Mouse (Mus musculus) spleen, adult 2 months (tissue): ENCODE results near the gene Ech1.
A peak's percentile ranks its signal among the peaks of the same experiment; 100 is the strongest.
"Not testable (repeated sequence)": the region's sequence is repeated elsewhere in the genome, so short reads cannot be mapped to it uniquely, and the experiment has no call there.

ENCODE experiments used
- CTCF ChIP-seq: fragments of 200-500 bp; IDR thresholded peaks from 2 replicates; pipeline ENCODE4 v1.5.1; 2011; ENCODE audit warnings: mild to moderate bottlenecking, inconsistent platforms; ENCODE audit not compliant: insufficient read depth, insufficient read length, insufficient replicate concordance; ENCODE audit errors: extremely low read depth
- POLR2A ChIP-seq: fragments of 200-500 bp; IDR thresholded peaks from 2 replicates; pipeline ENCODE4 v1.6.1; 2011; ENCODE audit warnings: low read depth, low read length, inconsistent platforms

DNA sequence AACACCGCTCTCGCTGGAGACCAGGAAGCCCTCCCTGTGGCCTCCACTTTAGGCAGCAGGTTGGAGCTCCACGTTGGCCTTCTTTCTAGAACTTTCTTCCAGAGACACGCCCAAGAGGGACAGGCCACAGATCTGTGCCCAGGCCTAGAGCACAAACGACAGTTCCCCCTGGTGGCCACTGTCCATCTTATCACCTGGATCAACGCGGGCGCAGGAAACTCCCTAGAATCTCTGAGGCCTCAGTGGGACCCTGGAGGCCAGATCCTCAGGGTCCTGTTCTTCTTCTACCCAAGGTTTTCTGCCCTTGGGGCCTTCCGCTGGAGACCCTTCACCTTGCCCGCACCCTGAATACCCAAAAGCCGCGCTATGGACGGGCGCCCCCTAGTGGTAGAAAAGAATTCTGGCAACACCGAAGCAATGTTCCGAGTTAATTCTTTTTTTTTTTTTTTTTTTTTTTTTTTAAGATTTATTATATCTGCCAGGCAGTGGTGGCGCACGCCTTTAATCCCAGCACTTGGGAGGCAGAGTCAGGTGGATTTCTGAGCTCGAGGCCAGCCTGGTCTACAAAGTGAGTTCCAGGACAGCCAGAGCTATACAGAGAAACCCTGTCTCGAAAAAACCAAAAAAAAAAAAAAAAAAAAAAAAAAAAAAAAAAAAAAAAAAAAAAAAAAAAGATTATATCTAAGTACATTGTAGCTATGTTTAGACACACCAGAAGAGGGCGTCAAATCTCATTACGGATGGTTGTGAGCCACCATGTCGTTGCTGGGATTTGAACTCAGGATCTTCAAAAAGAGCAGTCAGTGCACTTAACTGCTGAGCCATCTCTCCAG is 42.7 kb downstream of the Ech1 start:
- peak; percentile 54; the same call in 1 of the 2 replicates for TF ChIP-seq CTCF
- TF ChIP-seq POLR2A: not testable (repeated sequence)
